15 mouse cellular contexts compared by ENCODE assay signal in genomic region chr11:3527766-3528165, GRCm38 (mm10). TPM values are rescaled to one million over a fixed set of nuclear protein-coding genes. Genes with fewer than 3 reads are reported as not detected.
DNase-seq lines count a peak whose midpoint lies in the region; ATAC-seq lines count a peak whose summit lies in the region.
"Had no signal": no experiment of that assay in that cellular context is flagged by ENCODE, and none has a peak within 500 bp of the region (broad histone marks: within the 10 kb centered on the region; RNA-seq: fewer than 3 reads in every experiment).

No protein-coding gene starts in this region.

- H3K9ac ChIP-seq in intestine, embryonic 16.5 days (ENCODE audit: low read depth, low read length) = peak overlapping the region; percentile 30; the same call in 1 of the 2 replicates
- no peak overlapping the region for H3K9ac ChIP-seq in intestine, embryonic 15.5 days
- H3K9ac ChIP-seq in heart, embryonic 11.5 days (ENCODE audit: low read depth, low read length) = peak overlapping the region; percentile 46; the same call in 1 of the 2 replicates
- H3K9ac ChIP-seq in limb, embryonic 15.5 days = no peak overlapping the region
- H3K9ac ChIP-seq: hindbrain, embryonic 15.5 days; limb, embryonic 12.5 days had no signal

- H3K27ac ChIP-seq in intestine, embryonic 16.5 days (ENCODE audit: low read length) = no peak overlapping the region
- H3K27ac ChIP-seq in intestine, embryonic 15.5 days = no peak overlapping the region
- peak overlapping the region; percentile 59; the same call in 1 of the 2 replicates for H3K27ac ChIP-seq in heart, embryonic 11.5 days (ENCODE audit: low read depth, low read length)
- peak overlapping the region; percentile 39; the same call in 1 of the 2 replicates for H3K27ac ChIP-seq in limb, embryonic 15.5 days
- H3K27ac ChIP-seq: hindbrain, embryonic 15.5 days; kidney, postnatal 0 days; limb, embryonic 12.5 days had no signal

- H3K27me3 ChIP-seq in intestine, embryonic 16.5 days (replicated peaks; ENCODE audit: control insufficient read depth, insufficient read depth, low read length) = no peaks in the 10 kb centered on the region
- H3K27me3 ChIP-seq in intestine, embryonic 15.5 days (replicated peaks) = no peaks in the 10 kb centered on the region
- H3K27me3 ChIP-seq in heart, embryonic 11.5 days (ENCODE audit: control insufficient read depth, insufficient read depth, low read length) = no peaks in the 10 kb centered on the region
- no peaks in the 10 kb centered on the region for H3K27me3 ChIP-seq in limb, embryonic 15.5 days
- H3K27me3 ChIP-seq: hindbrain, embryonic 15.5 days; limb, embryonic 12.5 days had no signal

- 85% methylated on average over 8 of the region's 8 CpGs for WGBS in intestine, embryonic 16.5 days
- WGBS in intestine, embryonic 15.5 days = 82% methylated on average over 8 of the region's 8 CpGs
- 75% methylated on average over 8 of the region's 8 CpGs for WGBS in heart, embryonic 11.5 days (ENCODE audit: insufficient replicate concordance)
- WGBS in limb, embryonic 15.5 days = 85% methylated on average over 8 of the region's 8 CpGs

- peak; percentile 65 for DNase-seq in gastrocnemius, postnatal 10 days
- no peak for DNase-seq in lung, postnatal 14 days
- no peak for DNase-seq in layer of hippocampus, postnatal 25 days (ENCODE audit: extremely low spot score in 1 of 2, low spot score in 1 of 2)
- DNase-seq: adrenal gland, adult 2 months; lung, adult 2 months; retina, postnatal 1 day; thymus, adult 2 months had no signal

- peaks cover 33% of the 10 kb centered on the region for H3K36me3 ChIP-seq in intestine, embryonic 16.5 days (ENCODE audit: control insufficient read depth, insufficient read depth, low read length)
- peaks cover 71% of the 10 kb centered on the region for H3K36me3 ChIP-seq in intestine, embryonic 15.5 days
- H3K36me3 ChIP-seq in heart, embryonic 11.5 days (ENCODE audit: control insufficient read depth, insufficient read depth, low read length) = peaks cover 51% of the 10 kb centered on the region
- peaks cover 100% of the 10 kb centered on the region for H3K36me3 ChIP-seq in limb, embryonic 15.5 days
- H3K36me3 ChIP-seq: hindbrain, embryonic 15.5 days had no signal

- H3K9me3 ChIP-seq in intestine, embryonic 16.5 days (ENCODE audit: control insufficient read depth, low read length) = no peaks in the 10 kb centered on the region
- H3K9me3 ChIP-seq in intestine, embryonic 15.5 days = no peaks in the 10 kb centered on the region
- no peaks in the 10 kb centered on the region for H3K9me3 ChIP-seq in heart, embryonic 11.5 days (replicated peaks; ENCODE audit: control insufficient read depth, low read length)
- H3K9me3 ChIP-seq in limb, embryonic 15.5 days = no peaks in the 10 kb centered on the region
- H3K9me3 ChIP-seq: hindbrain, embryonic 15.5 days; limb, embryonic 12.5 days; megakaryocyte, embryonic 14.5 days had no signal

- no peak overlapping the region for H3K4me3 ChIP-seq in intestine, embryonic 16.5 days (ENCODE audit: low read length)
- no peak overlapping the region for H3K4me3 ChIP-seq in intestine, embryonic 15.5 days (replicated peaks)
- no peak overlapping the region for H3K4me3 ChIP-seq in heart, embryonic 11.5 days (ENCODE audit: low read depth, low read length)
- no peak overlapping the region for H3K4me3 ChIP-seq in limb, embryonic 15.5 days
- H3K4me3 ChIP-seq: hindbrain, embryonic 15.5 days; limb, embryonic 12.5 days; megakaryocyte, embryonic 14.5 days had no signal

- H3K4me1 ChIP-seq in intestine, embryonic 16.5 days (ENCODE audit: control insufficient read depth, insufficient read depth, low read length) = no peaks in the 10 kb centered on the region
- H3K4me1 ChIP-seq in intestine, embryonic 15.5 days (replicated peaks) = no peaks in the 10 kb centered on the region
- peaks cover 9% of the 10 kb centered on the region for H3K4me1 ChIP-seq in heart, embryonic 11.5 days (ENCODE audit: control insufficient read depth, insufficient read depth, low read length)
- H3K4me1 ChIP-seq in limb, embryonic 15.5 days = no peaks in the 10 kb centered on the region
- H3K4me1 ChIP-seq: hindbrain, embryonic 15.5 days; limb, embryonic 12.5 days had no signal

- H3K4me2 ChIP-seq in intestine, embryonic 16.5 days (ENCODE audit: low read depth, low read length) = no peak overlapping the region
- H3K4me2 ChIP-seq in intestine, embryonic 15.5 days (replicated peaks) = no peak overlapping the region
- peak overlapping the region; percentile 29; the same call in 1 of the 2 replicates for H3K4me2 ChIP-seq in heart, embryonic 11.5 days
- no peak overlapping the region for H3K4me2 ChIP-seq in limb, embryonic 15.5 days
- H3K4me2 ChIP-seq: hindbrain, embryonic 15.5 days; limb, embryonic 12.5 days had no signal

- no peak for ATAC-seq in intestine, embryonic 16.5 days
- ATAC-seq in intestine, embryonic 15.5 days = no peak
- peak; percentile 43; the same call in 1 of the 2 replicates for ATAC-seq in heart, embryonic 11.5 days (replicated peaks; ENCODE audit: insufficient number of reproducible peaks, low FRiP score, low TSS enrichment)
- no peak for ATAC-seq in limb, embryonic 15.5 days (ENCODE audit: insufficient number of reproducible peaks, low FRiP score, low TSS enrichment, low read depth)

RNA-seq across cellular contexts. Expression of gene Smtn, which starts 12.6 kb away (rescaled TPM):
- polyA plus RNA-seq in intestine, embryonic 16.5 days (2015; fragmentation: Nextera tagmentation; extraction: Ambion mirVana) = 78.2 and 80.1 TPM in 2 replicates
- polyA plus RNA-seq in intestine, embryonic 15.5 days (2015; fragmentation: Nextera tagmentation; extraction: Ambion mirVana) = 78.3 and 79.6 TPM in 2 replicates
- 100 to 1,000 TPM; 182 to 198 TPM for total RNA-seq in gastrocnemius, postnatal 10 days (2021)
- 66.9 and 72.9 TPM in 2 replicates for polyA plus RNA-seq in heart, embryonic 11.5 days (2014; fragmentation: Nextera tagmentation; extraction: Ambion mirVana)
- polyA plus RNA-seq in limb, embryonic 15.5 days (2015; fragmentation: Nextera tagmentation; extraction: Ambion mirVana) = 81.7 and 136 TPM in 2 replicates
- total RNA-seq in layer of hippocampus, postnatal 25 days (2021) = 1 to 10 TPM; 8.8 to 8.9 TPM

RNA-seq across cellular contexts. Expression of gene Selenom, which starts 13.3 kb away (rescaled TPM):
- polyA plus RNA-seq in intestine, embryonic 16.5 days (2015; fragmentation: Nextera tagmentation; extraction: Ambion mirVana) = 182 and 185 TPM in 2 replicates
- 147 and 154 TPM in 2 replicates for polyA plus RNA-seq in intestine, embryonic 15.5 days (2015; fragmentation: Nextera tagmentation; extraction: Ambion mirVana)
- total RNA-seq in gastrocnemius, postnatal 10 days (2021) = 10 to 100 TPM; 44.4 to 56.3 TPM
- 122 and 127 TPM in 2 replicates for polyA plus RNA-seq in heart, embryonic 11.5 days (2014; fragmentation: Nextera tagmentation; extraction: Ambion mirVana)
- polyA plus RNA-seq in limb, embryonic 15.5 days (2015; fragmentation: Nextera tagmentation; extraction: Ambion mirVana) = 215 and 226 TPM in 2 replicates
- total RNA-seq in layer of hippocampus, postnatal 25 days (2021) = 100 to 1,000 TPM; 204 to 221 TPM

RNA-seq across cellular contexts. Expression of gene Inpp5j, which starts 23.1 kb away (rescaled TPM):
- polyA plus RNA-seq in intestine, embryonic 16.5 days (2015; fragmentation: Nextera tagmentation; extraction: Ambion mirVana) = 5.6 and 5.9 TPM in 2 replicates
- polyA plus RNA-seq in intestine, embryonic 15.5 days (2015; fragmentation: Nextera tagmentation; extraction: Ambion mirVana) = 4.2 and 4.6 TPM in 2 replicates
- 1 to 10 TPM; 1.8 to 2.2 TPM for total RNA-seq in gastrocnemius, postnatal 10 days (2021)
- polyA plus RNA-seq in heart, embryonic 11.5 days (2014; fragmentation: Nextera tagmentation; extraction: Ambion mirVana) = 6.5 and 7.0 TPM in 2 replicates
- 0.65 and 0.79 TPM in 2 replicates for polyA plus RNA-seq in limb, embryonic 15.5 days (2015; fragmentation: Nextera tagmentation; extraction: Ambion mirVana)
- total RNA-seq in layer of hippocampus, postnatal 25 days (2021) = 10 to 100 TPM; 76.9 to 78.3 TPM
- polyA plus RNA-seq: limb, embryonic 12.5 days had no signal

RNA-seq across cellular contexts. Expression of gene Pla2g3, which starts 39.7 kb away (rescaled TPM):
- polyA plus RNA-seq in intestine, embryonic 16.5 days (2015; fragmentation: Nextera tagmentation; extraction: Ambion mirVana) = 0.33 and 0.43 TPM in 2 replicates
- 0.38 and 0.45 TPM in 2 replicates for polyA plus RNA-seq in intestine, embryonic 15.5 days (2015; fragmentation: Nextera tagmentation; extraction: Ambion mirVana)
- under 1 TPM in 1 of 2 experiments, not detected in 1; 0.09 TPM for total RNA-seq in gastrocnemius, postnatal 10 days (2021)
- polyA plus RNA-seq in heart, embryonic 11.5 days (2014; fragmentation: Nextera tagmentation; extraction: Ambion mirVana) = 0.26 and 0.39 TPM in 2 replicates
- polyA plus RNA-seq in limb, embryonic 15.5 days (2015; fragmentation: Nextera tagmentation; extraction: Ambion mirVana) = 1.6 and 2.3 TPM in 2 replicates
- total RNA-seq in layer of hippocampus, postnatal 25 days (2021) = 1 to 10 TPM; 1.9 to 2.1 TPM

Comparison
In these comparisons a context has a peak if more than half of its experiments do, and no peak if none do; other contexts are left out.
1. H3K9ac ChIP-seq: peak in intestine, embryonic 16.5 days (single experiment) and heart, embryonic 11.5 days (single experiment); none in intestine, embryonic 15.5 days (single experiment) and limb, embryonic 15.5 days (single experiment).
2. H3K27ac ChIP-seq: peak in heart, embryonic 11.5 days (single experiment) and limb, embryonic 15.5 days (single experiment); none in intestine, embryonic 16.5 days (single experiment) and intestine, embryonic 15.5 days (single experiment).